Mouse (Mus musculus) CD4-positive, CD25-positive, alpha-beta regulatory T cell, adult 4 months (primary cell): ENCODE results near the gene Rdh5. TPM values are rescaled to one million over a fixed set of nuclear protein-coding genes. Genes with fewer than 3 reads are reported as not detected.

Experiments used
- ATAC-seq: one replicate; pipeline ENCODE4 v1.8.0; 2017
- polyA plus RNA-seq, 2 experiments: library from polyadenylated mRNA; unstranded; fragments of 100-300 nt; shearing (Covaris generic); gene quantifications; one replicate each; pipeline ENCODE4 v1.2.1; 2017

Gene Rdh5
- 10 to 100 TPM; 12.4 to 23.7 TPM for polyA plus RNA-seq

GRCm38 (mm10) chr10:128922822-128923012 is at the start of gene Rdh5:
Gene Rdh5 (minus strand): TSS chr10:128922888.
- no peak for ATAC-seq

GRCm38 (mm10) chr10:128970740-128971250 is 48.1 kb upstream of the Rdh5 start:
- ATAC-seq = no peak

DNA sequence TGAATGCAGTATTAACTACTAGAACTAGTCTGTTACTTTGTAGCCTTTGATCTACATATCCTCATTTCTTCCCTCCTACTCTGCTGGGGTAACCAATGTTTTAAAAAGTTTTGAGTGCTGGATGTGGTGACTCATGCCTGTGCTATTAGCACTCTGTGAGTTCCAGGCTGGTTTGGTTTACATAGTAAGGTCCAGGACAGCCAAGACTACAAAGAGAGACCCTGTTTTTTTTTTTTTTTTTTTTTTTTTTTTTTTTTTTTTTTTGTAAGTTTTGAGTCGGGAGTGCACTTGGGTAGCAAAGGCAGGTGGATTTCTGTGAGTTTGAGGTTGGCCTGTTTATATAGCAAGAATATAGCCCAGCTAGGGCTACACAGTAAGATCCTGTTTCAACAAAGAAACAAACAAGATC is 45.7 kb upstream of the Rdh5 start:
- ATAC-seq = no peak

- ATAC-seq = no peak
Measured at GRCm38 (mm10) chr10:128965871-128966270, 43.2 kb upstream of the Rdh5 start.

DNA sequence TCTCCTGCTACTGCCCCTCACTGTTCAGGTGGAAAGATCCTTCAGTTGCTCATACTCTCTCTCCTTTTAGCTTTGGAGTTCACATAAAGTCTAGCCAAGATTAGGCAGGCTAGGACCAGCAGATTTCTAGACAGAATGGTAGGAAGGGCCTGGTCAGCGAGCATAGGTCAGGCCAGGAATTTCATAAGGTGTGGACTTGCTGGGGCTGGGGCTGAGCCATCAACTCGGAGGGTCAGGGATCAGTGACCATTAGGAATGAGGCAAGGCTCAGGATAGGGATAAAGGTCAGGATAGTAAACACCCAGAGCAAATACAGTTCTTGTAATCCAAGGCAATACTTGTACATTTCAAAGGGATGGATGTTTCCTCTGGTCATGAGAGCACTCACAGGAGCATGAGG is 42.3 kb upstream of the Rdh5 start:
- no peak for ATAC-seq

GRCm38 (mm10) chr10:128960590-128961584 is 38.2 kb upstream of the Rdh5 start, which contains the start of gene Mettl7b:
Gene Mettl7b (minus strand): TSS chr10:128960988.
- ATAC-seq = no peak

DNA sequence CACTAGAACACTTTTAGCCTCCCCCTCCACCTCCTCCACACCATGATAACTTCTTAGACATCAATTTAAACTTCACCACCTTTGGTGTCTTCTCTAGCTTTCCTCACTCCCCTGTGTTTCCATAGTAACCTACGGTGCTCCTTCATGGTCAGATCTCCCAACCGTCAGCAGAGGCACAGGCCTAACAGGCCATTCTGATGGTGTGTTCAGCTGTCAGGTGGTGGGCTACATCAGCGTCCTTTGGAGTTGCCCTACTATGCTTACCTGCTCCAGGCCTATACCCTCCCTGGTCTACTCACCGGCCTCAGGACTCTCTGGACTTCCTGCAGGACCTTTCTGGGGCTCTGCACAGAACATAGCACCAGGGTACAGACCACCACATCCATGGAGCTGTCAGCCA is 37.5 kb upstream of the Rdh5 start:
- ATAC-seq = no peak

DNA sequence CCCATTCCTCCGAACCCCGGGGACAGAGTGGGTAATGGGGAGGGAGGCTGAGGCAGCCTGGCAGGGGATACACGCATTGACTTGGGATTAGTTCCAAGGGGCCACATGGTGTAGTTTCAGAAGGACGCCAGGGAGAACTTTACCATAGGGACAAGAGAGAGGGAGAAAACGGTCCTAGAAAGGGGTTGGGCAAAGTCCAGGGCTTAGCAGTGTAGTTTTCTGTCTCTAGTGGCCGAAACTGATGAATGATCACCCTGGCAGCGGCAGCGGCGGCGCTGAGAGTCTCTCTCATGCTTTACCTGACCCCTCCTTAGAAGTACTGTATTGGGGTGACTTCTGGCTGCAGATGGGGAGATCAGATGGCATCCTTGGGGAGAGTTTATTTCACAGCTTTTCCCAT is 35.7 kb upstream of the Rdh5 start:
- no peak for ATAC-seq

GRCm38 (mm10) chr10:128950208-128950887 is 27.7 kb upstream of the Rdh5 start:
- ATAC-seq = no peak

GRCm38 (mm10) chr10:128947496-128947895 is 24.8 kb upstream of the Rdh5 start:
- no peak for ATAC-seq

DNA sequence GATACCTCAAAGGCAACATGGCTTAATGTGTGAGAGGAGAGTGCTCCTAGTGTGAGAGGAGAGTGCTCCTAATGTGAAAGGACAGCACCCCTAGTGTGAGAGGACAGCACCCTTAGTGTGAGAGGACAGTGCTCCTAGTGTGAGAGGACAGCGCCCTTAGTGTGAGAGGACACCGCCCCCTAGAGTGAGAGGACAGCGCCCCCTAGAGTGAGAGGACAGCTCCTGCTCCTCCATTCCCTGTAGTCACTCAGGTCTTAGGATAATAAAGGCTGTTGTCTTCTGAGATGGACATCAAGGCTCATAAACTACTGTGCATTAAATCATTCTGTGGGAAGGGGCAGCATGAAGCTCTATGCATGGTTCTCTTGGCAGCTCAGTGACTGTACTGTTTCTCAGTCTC is 23.0 kb upstream of the Rdh5 start:
- no peak for ATAC-seq

DNA sequence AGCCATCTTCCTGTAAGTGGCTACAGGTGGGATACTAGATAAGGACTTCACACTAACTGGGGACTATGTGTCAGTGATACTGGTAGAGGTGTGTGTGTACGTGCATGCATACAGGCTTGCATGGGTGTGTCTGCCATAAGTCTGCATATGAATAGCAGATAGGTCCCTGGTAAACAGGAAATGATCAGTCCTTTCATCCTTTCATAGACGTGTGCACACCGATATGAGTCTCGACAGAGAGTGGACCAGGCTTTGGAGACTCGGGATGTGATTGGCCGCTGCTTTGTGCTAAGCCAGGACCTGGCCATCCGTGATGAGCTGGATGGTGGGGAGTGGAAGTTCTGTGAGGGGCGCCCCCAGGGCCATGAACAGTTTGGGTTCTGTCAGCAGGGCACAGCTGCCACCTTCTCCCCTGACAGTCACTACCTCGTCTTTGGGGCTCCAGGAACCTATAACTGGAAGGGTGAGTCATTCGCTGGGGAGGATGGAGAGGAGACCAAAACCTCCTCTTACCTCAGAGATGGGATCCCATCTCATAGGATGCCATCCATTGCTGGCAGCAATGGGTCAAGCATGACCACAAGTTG is 17.9 kb upstream of the Rdh5 start:
- ATAC-seq = peak; percentile 95

DNA sequence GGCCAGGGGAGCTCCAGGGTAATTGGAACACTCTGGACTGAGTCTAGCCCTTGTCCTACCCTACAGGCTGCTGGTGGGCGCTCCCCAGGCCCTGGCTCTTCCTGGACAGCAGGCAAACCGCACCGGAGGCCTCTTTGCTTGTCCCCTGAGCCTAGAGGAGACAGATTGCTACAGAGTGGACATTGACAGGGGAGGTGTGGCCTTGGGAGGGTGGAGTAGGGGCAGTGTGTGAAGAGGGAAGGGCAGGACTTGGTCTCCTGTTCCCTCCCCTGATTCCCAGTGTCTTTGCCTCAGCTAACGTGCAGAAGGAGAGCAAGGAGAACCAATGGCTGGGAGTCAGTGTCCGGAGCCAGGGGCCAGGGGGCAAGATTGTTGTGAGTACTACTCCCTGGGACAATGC is 16.3 kb upstream of the Rdh5 start:
- ATAC-seq = no peak

- ATAC-seq = no peak
Measured at GRCm38 (mm10) chr10:128938457-128938856, 15.8 kb upstream of the Rdh5 start.

- no peak for ATAC-seq
Measured at GRCm38 (mm10) chr10:128937756-128938390, 15.2 kb upstream of the Rdh5 start.

DNA sequence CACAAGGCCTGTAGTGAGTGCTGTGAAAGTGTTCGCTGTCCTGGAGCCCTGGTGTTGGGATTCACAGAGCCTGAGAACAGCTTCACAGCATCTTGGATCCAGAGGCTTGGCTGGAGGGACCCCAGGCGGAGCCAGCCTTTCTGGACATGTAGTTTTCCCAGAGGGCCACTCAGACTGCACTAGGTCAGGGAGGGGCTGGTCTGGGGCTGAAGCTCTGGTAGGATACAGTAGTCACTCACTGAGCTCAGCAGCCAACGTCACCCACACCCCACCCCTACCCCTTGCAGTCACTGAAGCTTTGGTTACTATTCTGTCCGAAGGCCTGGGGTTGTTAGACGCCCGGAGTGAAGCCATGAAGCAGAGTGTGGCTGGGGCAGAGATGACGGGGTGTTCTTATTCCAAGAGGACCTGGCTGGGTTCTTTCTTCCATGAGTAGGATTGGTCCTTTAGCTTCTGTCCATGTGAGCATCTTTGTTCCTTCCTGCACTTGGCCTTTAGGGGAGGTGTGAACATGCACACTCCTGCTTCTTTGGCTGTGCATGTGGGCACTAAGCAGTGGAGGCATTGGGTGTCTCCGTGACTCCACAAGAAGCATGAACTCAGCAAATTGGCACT is 13.2 kb upstream of the Rdh5 start:
- no peak for ATAC-seq

GRCm38 (mm10) chr10:128934997-128935787 is 12.5 kb upstream of the Rdh5 start:
- ATAC-seq = no peak

- no peak for ATAC-seq
Measured at GRCm38 (mm10) chr10:128933976-128934721, 11.5 kb upstream of the Rdh5 start.

DNA sequence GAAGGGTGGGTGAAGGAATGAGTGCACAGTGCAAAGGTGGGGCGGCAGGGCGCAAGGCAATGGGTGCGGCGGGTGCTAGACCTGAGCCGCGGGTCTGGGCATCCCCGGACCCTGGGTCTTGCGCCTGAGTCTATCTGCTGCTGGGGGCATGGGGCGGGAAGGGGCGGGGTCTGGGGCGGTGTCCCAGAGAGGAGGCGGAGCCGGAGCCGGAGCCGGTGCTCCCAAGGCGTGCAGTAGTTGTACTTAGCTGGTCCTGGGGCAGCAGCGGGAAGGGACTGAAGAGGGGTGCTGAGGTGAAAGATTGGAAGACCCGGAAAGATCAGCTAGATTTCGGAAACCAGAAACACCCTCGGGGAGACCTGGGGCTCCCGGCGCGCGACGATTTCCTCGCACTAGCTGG is 10.9 kb upstream of the Rdh5 start, which contains the start of gene Itga7:
TSS of gene Itga7 (plus strand) at position 245 of the 400 bp plus-strand sequence.
- ATAC-seq = peak; percentile 45

GRCm38 (mm10) chr10:128931441-128931840 is 8.8 kb upstream of the Rdh5 start:
- no peak for ATAC-seq
